Mouse (Mus musculus) ES-Bruce4 (cell line): ENCODE measurements at regions not wholly inside any gene's neighbourhood (a gene's known extent, or its start where the extent isn't known, plus 50 kb on each side); places are given as distances from the start of the nearest gene placed in this dataset.

Experiments used
- H3K27ac ChIP-seq: 2 replicates; pipeline ENCODE4 v1.5.1; 2012; ENCODE audit warnings: low read length, inconsistent platforms; ENCODE audit not compliant: insufficient read depth
- H3K27me3 ChIP-seq: 2 replicates; pipeline ENCODE4 v1.6.1; 2012; ENCODE audit warnings: mild to moderate bottlenecking, low read length, inconsistent platforms; ENCODE audit not compliant: control insufficient read depth, poor library complexity, insufficient read depth, severe bottlenecking
- H3K36me3 ChIP-seq: 2 replicates; pipeline ENCODE4 v1.6.1; 2012; ENCODE audit warnings: inconsistent platforms, mild to moderate bottlenecking, low read length, moderate library complexity; ENCODE audit not compliant: control insufficient read depth, poor library complexity, insufficient read depth, severe bottlenecking
- H3K4me1 ChIP-seq: one replicate; pipeline ENCODE4 v1.8.1; 2011; ENCODE audit warnings: low read length; ENCODE audit not compliant: control insufficient read depth, insufficient read depth
- H3K4me3 ChIP-seq: 2 replicates; pipeline ENCODE4 v1.5.1; 2011; ENCODE audit warnings: low read depth, mild to moderate bottlenecking, low read length
- H3K9ac ChIP-seq: 2 replicates; pipeline ENCODE4 v1.6.1; 2012; ENCODE audit warnings: low read depth, mild to moderate bottlenecking, inconsistent platforms; ENCODE audit not compliant: poor library complexity, severe bottlenecking
- H3K9me3 ChIP-seq: replicated peaks from 2 replicates; pipeline ENCODE4 v1.6.1; 2012; ENCODE audit warnings: mild to moderate bottlenecking, low read length, inconsistent platforms; ENCODE audit not compliant: control insufficient read depth, poor library complexity, insufficient read depth, severe bottlenecking
- CTCF ChIP-seq: IDR thresholded peaks from one replicate; pipeline ENCODE4 v1.8.1; 2011; ENCODE audit warnings: low read depth, low read length
- EP300 ChIP-seq: IDR thresholded peaks from 2 replicates; pipeline ENCODE4 v1.6.1; 2011; ENCODE audit warnings: low read depth, low read length; ENCODE audit not compliant: insufficient read depth
- POLR2A ChIP-seq: IDR thresholded peaks from one replicate; pipeline ENCODE4 v1.8.1; 2011; ENCODE audit warnings: low read length; ENCODE audit not compliant: insufficient read depth

GRCm38 (mm10) chr15:74461935-74462334, 174.2 kb downstream of the Mroh4 start:
- no peak overlapping the region for H3K9ac ChIP-seq
- no peak for TF ChIP-seq CTCF
- TF ChIP-seq EP300: no peak
- TF ChIP-seq POLR2A: no peak
- H3K4me3 ChIP-seq: no peak overlapping the region
- no peaks in the 10 kb centered on the region for H3K27me3 ChIP-seq
- no peak overlapping the region for H3K27ac ChIP-seq
- no peaks in the 10 kb centered on the region for H3K9me3 ChIP-seq
- no peaks in the 10 kb centered on the region for H3K4me1 ChIP-seq
- H3K36me3 ChIP-seq: no peaks in the 10 kb centered on the region

DNA sequence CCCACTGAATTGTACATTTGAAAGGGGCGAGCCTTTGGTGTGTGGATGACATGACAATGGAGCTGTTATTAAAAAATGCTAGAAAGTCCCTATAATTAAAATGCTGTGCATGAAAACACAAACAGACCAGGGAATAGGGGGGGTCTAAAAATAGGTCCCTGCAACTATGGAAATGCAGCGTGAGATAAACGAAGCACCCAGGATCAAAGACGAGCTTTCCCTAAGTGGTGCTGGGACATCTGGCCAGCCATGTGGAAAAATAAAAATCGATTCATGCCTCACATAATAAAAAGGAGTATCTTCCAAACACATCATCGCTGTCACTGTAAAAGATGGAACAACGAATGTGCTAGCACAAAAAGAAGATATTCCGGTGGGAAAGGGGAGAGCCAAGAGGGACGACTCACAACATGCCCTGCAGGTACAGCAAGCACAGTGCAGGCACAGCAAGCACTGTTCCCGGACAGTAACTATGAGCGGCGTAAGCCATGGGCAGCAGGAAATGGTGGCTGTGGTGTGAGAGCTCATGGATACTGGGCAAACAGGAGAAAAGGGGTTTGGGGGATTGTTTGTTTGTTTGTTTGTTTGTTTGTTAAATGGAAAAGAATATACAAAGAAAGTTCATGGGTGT, 176.7 kb downstream of the Mroh4 start:
- Histone ChIP-seq H3K9ac (no peak overlapping the region), H3K36me3 (no peaks in the 10 kb centered on the region), H3K27me3 (no peaks in the 10 kb centered on the region), H3K9me3 (no peaks in the 10 kb centered on the region), H3K27ac (no peak overlapping the region), H3K4me3 (no peak overlapping the region), H3K4me1 (no peaks in the 10 kb centered on the region)
- TF ChIP-seq EP300 (no peak), CTCF (no peak)

DNA sequence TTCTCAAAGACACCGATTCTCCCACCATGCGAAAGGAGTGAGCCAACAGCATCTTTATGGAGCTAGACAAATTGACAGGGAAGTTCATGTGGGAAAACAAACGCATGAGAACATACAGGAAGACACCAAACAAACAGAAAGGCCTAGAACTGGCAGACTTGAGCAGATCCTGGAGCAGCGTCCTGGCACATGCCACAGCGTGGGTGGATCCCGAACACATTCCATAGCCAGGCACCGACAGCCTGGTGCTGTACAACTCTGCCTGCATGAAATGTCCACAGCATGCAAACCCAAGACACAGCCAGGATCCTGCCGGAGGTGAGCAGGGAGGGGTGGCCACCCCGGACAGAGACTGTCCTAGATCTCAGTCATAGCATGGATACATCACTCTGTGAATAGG, 177.2 kb downstream of the Mroh4 start:
- H3K27ac ChIP-seq: no peak overlapping the region
- no peaks in the 10 kb centered on the region for H3K36me3 ChIP-seq
- no peak overlapping the region for H3K4me3 ChIP-seq
- H3K9ac ChIP-seq: no peak overlapping the region
- no peaks in the 10 kb centered on the region for H3K27me3 ChIP-seq
- TF ChIP-seq POLR2A (no peak), EP300 (no peak), CTCF (no peak)
- H3K4me1 ChIP-seq: no peaks in the 10 kb centered on the region
- no peaks in the 10 kb centered on the region for H3K9me3 ChIP-seq

DNA sequence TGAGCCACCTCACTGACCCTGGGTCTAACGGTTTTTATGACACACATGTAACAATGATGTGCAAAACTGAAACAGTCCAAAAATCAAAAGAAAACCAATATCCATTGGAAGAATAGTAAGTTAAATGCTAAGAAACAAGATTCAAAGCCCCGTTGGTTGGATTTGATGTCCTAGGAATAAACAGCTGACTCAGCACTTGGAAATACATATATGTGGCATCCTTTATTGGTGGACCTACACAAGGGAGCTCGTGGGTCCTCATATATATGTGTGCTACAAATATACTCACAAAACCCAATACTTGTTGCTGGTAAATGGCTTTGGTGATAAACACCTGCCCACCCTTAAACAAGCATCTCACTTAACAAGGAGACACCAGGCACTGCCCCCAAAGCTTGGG, 178.2 kb downstream of the Mroh4 start:
- Histone ChIP-seq H3K36me3 (no peaks in the 10 kb centered on the region), H3K9ac (no peak overlapping the region), H3K4me3 (no peak overlapping the region), H3K4me1 (no peaks in the 10 kb centered on the region), H3K9me3 (no peaks in the 10 kb centered on the region), H3K27me3 (no peaks in the 10 kb centered on the region), H3K27ac (no peak overlapping the region)
- TF ChIP-seq CTCF (no peak), POLR2A (no peak), EP300 (no peak)

DNA sequence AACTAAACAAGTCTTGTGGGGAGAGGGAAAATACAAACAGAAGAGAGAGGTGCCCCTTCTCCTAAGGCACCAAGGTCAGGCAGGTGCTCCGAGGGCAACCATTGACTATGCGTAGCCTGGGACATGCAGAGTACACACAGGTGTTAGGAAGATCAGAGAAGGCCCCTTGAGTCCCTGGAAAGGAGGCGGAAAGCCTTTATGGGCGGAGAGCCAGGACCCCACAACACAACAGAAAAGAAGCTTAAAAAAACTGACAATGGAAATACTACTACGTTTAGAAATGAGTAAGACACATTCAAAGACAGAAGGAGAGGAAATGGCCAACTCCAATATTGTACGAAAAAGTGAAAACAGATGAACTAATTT, 179.5 kb downstream of the Mroh4 start:
- Histone ChIP-seq H3K9ac (no peak overlapping the region), H3K36me3 (no peaks in the 10 kb centered on the region), H3K4me3 (no peak overlapping the region), H3K9me3 (no peaks in the 10 kb centered on the region), H3K27ac (no peak overlapping the region), H3K27me3 (no peaks in the 10 kb centered on the region), H3K4me1 (no peaks in the 10 kb centered on the region)
- TF ChIP-seq EP300: no peak

GRCm38 (mm10) chr15:74455921-74456674, 180.1 kb downstream of the Mroh4 start:
- no peaks in the 10 kb centered on the region for H3K9me3 ChIP-seq
- H3K27ac ChIP-seq: no peak overlapping the region
- no peak overlapping the region for H3K9ac ChIP-seq
- H3K27me3 ChIP-seq: no peaks in the 10 kb centered on the region
- H3K4me1 ChIP-seq: no peaks in the 10 kb centered on the region
- no peak overlapping the region for H3K4me3 ChIP-seq
- no peak for TF ChIP-seq EP300
- TF ChIP-seq CTCF: no peak
- no peak for TF ChIP-seq POLR2A
- no peaks in the 10 kb centered on the region for H3K36me3 ChIP-seq
